In genomic region chr16:38307221-38307605, GRCm38 (mm10) we compare ENCODE assay signal across 20 mouse cellular contexts. TPM values are rescaled to one million over a fixed set of nuclear protein-coding genes. Genes with fewer than 3 reads are reported as not detected.
A peak's percentile ranks its signal among the peaks of the same experiment; 100 is the strongest.
DNase-seq lines count a peak whose midpoint lies in the region; ATAC-seq and TF ChIP-seq lines count a peak whose summit lies in the region.
"Had no signal": no experiment of that assay in that cellular context is flagged by ENCODE, and none has a peak within 500 bp of the region (broad histone marks: within the 10 kb centered on the region; RNA-seq: fewer than 3 reads in every experiment).

No protein-coding gene starts in this region.

- ATAC-seq in hindbrain, embryonic 12.5 days (ENCODE audit: low FRiP score), result peak; percentile 69
- ATAC-seq in hindbrain, postnatal 0 days, result no peak
- no peak for ATAC-seq in midbrain, embryonic 14.5 days (ENCODE audit: low FRiP score, low TSS enrichment)
- ATAC-seq: forebrain, embryonic 14.5 days; intestine, postnatal 0 days; liver, postnatal 0 days had no signal

- no peak overlapping the region for H3K9ac ChIP-seq in hindbrain, embryonic 12.5 days
- H3K9ac ChIP-seq in hindbrain, postnatal 0 days (replicated peaks; ENCODE audit: low read length), result no peak overlapping the region
- no peak overlapping the region for H3K9ac ChIP-seq in midbrain, embryonic 14.5 days (replicated peaks; ENCODE audit: low read length)
- H3K9ac ChIP-seq: liver, postnatal 0 days had no signal

- DNase-seq in hindbrain, postnatal 0 days (ENCODE audit: low spot score), result no peak
- peak; percentile 10 for DNase-seq in ES-CJ7 (ENCODE audit: low read depth, low spot score)
- peak; percentile 66 for DNase-seq in forelimb bud, embryonic 11.5 days (ENCODE audit: low read depth, low spot score)
- DNase-seq in midbrain, embryonic 14.5 days, result peak; percentile 17
- no peak for DNase-seq in gastrocnemius, adult 8-10 months (ENCODE audit: low spot score in 2 of 2)
- DNase-seq in right cerebral cortex, postnatal 25 days, result no peak
- DNase-seq: heart, adult 11 months; kidney, postnatal 14 days; right cerebral cortex, postnatal 14 days had no signal

- H3K4me2 ChIP-seq in hindbrain, embryonic 12.5 days (replicated peaks), result no peak overlapping the region
- H3K4me2 ChIP-seq in hindbrain, postnatal 0 days (ENCODE audit: low read depth, low read length), result no peak overlapping the region
- H3K4me2 ChIP-seq in midbrain, embryonic 14.5 days (ENCODE audit: low read length), result no peak overlapping the region

- H3K4me3 ChIP-seq in hindbrain, embryonic 12.5 days, result no peak overlapping the region
- H3K4me3 ChIP-seq in hindbrain, postnatal 0 days (ENCODE audit: low read length), result no peak overlapping the region
- H3K4me3 ChIP-seq in midbrain, embryonic 14.5 days (replicated peaks; ENCODE audit: low read depth, low read length), result no peak overlapping the region
- H3K4me3 ChIP-seq: megakaryocyte, embryonic 14.5 days had no signal

- H3K27me3 ChIP-seq in hindbrain, embryonic 12.5 days, result no peaks in the 10 kb centered on the region
- no peaks in the 10 kb centered on the region for H3K27me3 ChIP-seq in hindbrain, postnatal 0 days (ENCODE audit: insufficient read depth, low read length)
- no peaks in the 10 kb centered on the region for H3K27me3 ChIP-seq in midbrain, embryonic 14.5 days (ENCODE audit: control insufficient read depth, insufficient read depth, low read length)

- H3K4me1 ChIP-seq in hindbrain, embryonic 12.5 days, result peaks cover 15% of the 10 kb centered on the region
- no peaks in the 10 kb centered on the region for H3K4me1 ChIP-seq in hindbrain, postnatal 0 days (ENCODE audit: insufficient read depth, low read length)
- peaks cover 10% of the 10 kb centered on the region; the same call in 1 of the 2 replicates for H3K4me1 ChIP-seq in midbrain, embryonic 14.5 days (ENCODE audit: control insufficient read depth, insufficient read depth, low read length)

- no peaks in the 10 kb centered on the region for H3K9me3 ChIP-seq in hindbrain, embryonic 12.5 days (replicated peaks)
- no peaks in the 10 kb centered on the region for H3K9me3 ChIP-seq in hindbrain, postnatal 0 days (ENCODE audit: low read length)
- no peaks in the 10 kb centered on the region for H3K9me3 ChIP-seq in midbrain, embryonic 14.5 days (ENCODE audit: control insufficient read depth, low read length)

- no peak overlapping the region for H3K27ac ChIP-seq in hindbrain, embryonic 12.5 days
- H3K27ac ChIP-seq in hindbrain, postnatal 0 days, result no peak overlapping the region
- no peak overlapping the region for H3K27ac ChIP-seq in midbrain, embryonic 14.5 days (replicated peaks; ENCODE audit: low read depth, low read length)
- H3K27ac ChIP-seq: stomach, postnatal 0 days had no signal

- no peak for TF ChIP-seq CTCF in hindbrain, postnatal 0 days (IDR thresholded peaks at IDR 0.05; ENCODE audit: low read depth)

- 31% methylated on average over 5 of the region's 5 CpGs for WGBS in hindbrain, embryonic 12.5 days
- 44% methylated on average over 5 of the region's 5 CpGs for WGBS in hindbrain, postnatal 0 days
- WGBS in midbrain, embryonic 14.5 days, result 34% methylated on average over 5 of the region's 5 CpGs

- H3K36me3 ChIP-seq in hindbrain, embryonic 12.5 days, result no peaks in the 10 kb centered on the region
- H3K36me3 ChIP-seq in hindbrain, postnatal 0 days (ENCODE audit: insufficient read depth, low read length), result no peaks in the 10 kb centered on the region
- H3K36me3 ChIP-seq in midbrain, embryonic 14.5 days (ENCODE audit: control insufficient read depth, insufficient read depth, low read length), result no peaks in the 10 kb centered on the region

RNA-seq across cellular contexts. Expression of gene Nr1i2, which starts 12.6 kb away (rescaled TPM):
- not detected in 2 replicates for polyA plus RNA-seq in hindbrain, embryonic 12.5 days (2016; fragmentation: Nextera tagmentation; extraction: Ambion mirVana)
- total RNA-seq in hindbrain, postnatal 0 days (2014; rRNA removed), result not detected in 2 replicates
- polyA plus RNA-seq in hindbrain, postnatal 0 days (2015; fragmentation: Nextera tagmentation; extraction: Ambion mirVana), result 0.05 TPM in 1 of 2 replicates, not detected in the other
- polyA plus RNA-seq in midbrain, embryonic 14.5 days (2014; fragmentation: Nextera tagmentation; extraction: Ambion mirVana), result not detected in 2 replicates
- not detected for total RNA-seq in gastrocnemius, adult 8-10 months (2022)
- total RNA-seq: common myeloid progenitor, adult 5-6 weeks; hematopoietic stem cell, adult 5-6 weeks had no signal
- polyA plus RNA-seq: forebrain, embryonic 14.5 days; heart, embryonic 14.5 days had no signal

RNA-seq across cellular contexts. Expression of gene Maats1, which starts 34.7 kb away (rescaled TPM):
- 1.2 and 1.3 TPM in 2 replicates for polyA plus RNA-seq in hindbrain, embryonic 12.5 days (2016; fragmentation: Nextera tagmentation; extraction: Ambion mirVana)
- 1.4 TPM in 2 replicates for total RNA-seq in hindbrain, postnatal 0 days (2014; rRNA removed)
- polyA plus RNA-seq in hindbrain, postnatal 0 days (2015; fragmentation: Nextera tagmentation; extraction: Ambion mirVana), result 0.86 and 1.4 TPM in 2 replicates
- 0.51 and 1.0 TPM in 2 replicates for polyA plus RNA-seq in midbrain, embryonic 14.5 days (2014; fragmentation: Nextera tagmentation; extraction: Ambion mirVana)
- total RNA-seq in gastrocnemius, adult 8-10 months (2022), result not detected
- total RNA-seq: common myeloid progenitor, adult 5-6 weeks; hematopoietic stem cell, adult 5-6 weeks had no signal
- polyA plus RNA-seq: heart, embryonic 14.5 days had no signal

RNA-seq across cellular contexts. Expression of gene Cox17, which starts 39.6 kb away (rescaled TPM):
- 105 and 116 TPM in 2 replicates for polyA plus RNA-seq in hindbrain, embryonic 12.5 days (2016; fragmentation: Nextera tagmentation; extraction: Ambion mirVana)
- 12.2 and 24.5 TPM in 2 replicates for total RNA-seq in hindbrain, postnatal 0 days (2014; rRNA removed)
- polyA plus RNA-seq in hindbrain, postnatal 0 days (2015; fragmentation: Nextera tagmentation; extraction: Ambion mirVana), result 78.5 and 90.1 TPM in 2 replicates
- polyA plus RNA-seq in midbrain, embryonic 14.5 days (2014; fragmentation: Nextera tagmentation; extraction: Ambion mirVana), result 83.8 and 88.1 TPM in 2 replicates
- 100 to 1,000 TPM; 115 to 194 (median 149) TPM for total RNA-seq in gastrocnemius, adult 8-10 months (2022)

RNA-seq across cellular contexts. Expression of gene Gm21987, which starts 39.6 kb away (rescaled TPM):
- polyA plus RNA-seq in hindbrain, embryonic 12.5 days (2016; fragmentation: Nextera tagmentation; extraction: Ambion mirVana), result not detected in 2 replicates
- total RNA-seq in hindbrain, postnatal 0 days (2014; rRNA removed), result not detected in 2 replicates
- polyA plus RNA-seq in hindbrain, postnatal 0 days (2015; fragmentation: Nextera tagmentation; extraction: Ambion mirVana), result not detected in 2 replicates
- polyA plus RNA-seq in midbrain, embryonic 14.5 days (2014; fragmentation: Nextera tagmentation; extraction: Ambion mirVana), result not detected in 2 replicates
- total RNA-seq in gastrocnemius, adult 8-10 months (2022), result not detected
- total RNA-seq: adrenal gland, postnatal 10 days; common myeloid progenitor, adult 5-6 weeks; hematopoietic stem cell, adult 5-6 weeks; left cerebral cortex, adult 8-10 months had no signal
- polyA plus RNA-seq: forebrain, embryonic 14.5 days; liver, postnatal 0 days; stomach, postnatal 0 days had no signal

RNA-seq across cellular contexts. Expression of gene Popdc2, which starts 54.8 kb away (rescaled TPM):
- 0.70 and 1.4 TPM in 2 replicates for polyA plus RNA-seq in hindbrain, embryonic 12.5 days (2016; fragmentation: Nextera tagmentation; extraction: Ambion mirVana)
- 0.10 and 0.40 TPM in 2 replicates for total RNA-seq in hindbrain, postnatal 0 days (2014; rRNA removed)
- polyA plus RNA-seq in hindbrain, postnatal 0 days (2015; fragmentation: Nextera tagmentation; extraction: Ambion mirVana), result 0.83 and 1.0 TPM in 2 replicates
- 0.51 TPM in 2 replicates for polyA plus RNA-seq in midbrain, embryonic 14.5 days (2014; fragmentation: Nextera tagmentation; extraction: Ambion mirVana)
- total RNA-seq in gastrocnemius, adult 8-10 months (2022), result 10 to 100 TPM; 55.3 to 81.4 (median 68.5) TPM

Comparison
In these comparisons a context has a peak if more than half of its experiments do, and no peak if none do; other contexts are left out.
1. DNase-seq: peak in ES-CJ7 (single experiment), forelimb bud, embryonic 11.5 days (single experiment) and midbrain, embryonic 14.5 days (single experiment); none in hindbrain, postnatal 0 days (single experiment), gastrocnemius, adult 8-10 months (0 of 2) and right cerebral cortex, postnatal 25 days (single experiment).